Mouse (Mus musculus): ENCODE data around the gene Asgr1. TPM values are rescaled to one million over a fixed set of nuclear protein-coding genes. Genes with fewer than 3 reads are reported as not detected.
"Not testable (repeated sequence)": the region's sequence is repeated elsewhere in the genome, so short reads cannot be mapped to it uniquely, and the experiment has no call there.

Gene Asgr1
- not detected for total RNA-seq (2021)
- long read RNA-seq, experiment 1 = 0 reads
- long read RNA-seq, experiment 2 = 0 reads

- DNase-seq = no peak
Measured at GRCm38 (mm10) chr11:70053898-70054570, at the start of gene Asgr1. TSS of gene Asgr1 (plus strand) at chr11:70054085.

DNA sequence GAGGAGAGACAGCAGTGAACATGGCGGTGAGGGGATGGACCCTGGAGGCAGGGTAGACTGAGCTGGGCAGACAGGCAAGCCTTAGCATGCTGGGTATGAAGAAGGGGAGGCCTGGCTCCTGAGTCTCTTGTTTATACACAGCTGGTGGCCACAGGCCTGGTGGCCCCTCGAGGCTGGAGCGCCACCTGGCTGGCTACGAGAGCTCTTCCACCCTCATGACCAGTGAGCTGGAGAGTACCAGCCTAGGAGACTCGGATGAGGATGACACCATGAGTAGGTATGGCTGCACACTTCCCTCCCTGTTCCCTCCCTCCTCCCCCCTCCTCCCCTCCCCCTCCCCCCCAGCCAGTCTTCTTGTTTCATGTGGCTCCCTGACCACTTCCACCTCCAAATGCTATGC is 48.4 kb upstream of the Asgr1 start:
- no peak for DNase-seq

DNA sequence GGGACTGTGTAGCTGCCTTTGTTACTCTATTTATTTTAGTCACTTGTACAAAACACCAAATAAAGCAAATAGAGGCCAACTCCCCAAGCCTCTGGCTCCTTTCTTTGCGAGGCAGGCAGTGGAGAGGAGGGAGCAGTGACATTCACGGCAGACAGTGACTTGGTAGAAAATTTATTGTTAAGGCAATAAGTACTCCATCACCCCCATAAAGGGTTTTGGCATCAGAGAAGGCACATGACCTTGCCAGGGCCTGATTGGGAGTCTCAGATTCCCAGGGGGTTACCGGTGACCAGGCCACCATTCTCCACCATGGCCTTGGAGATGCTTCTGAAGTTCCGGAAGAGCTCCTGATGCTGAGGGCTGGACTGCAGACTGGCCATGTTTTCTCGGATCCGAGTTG is 43.9 kb upstream of the Asgr1 start:
- no peak for DNase-seq

- no peak for DNase-seq
Measured at GRCm38 (mm10) chr11:70010548-70010947, 43.3 kb upstream of the Asgr1 start.

GRCm38 (mm10) chr11:70010961-70011360 is 42.9 kb upstream of the Asgr1 start:
- no peak for DNase-seq

GRCm38 (mm10) chr11:70012931-70013330 is 41.0 kb upstream of the Asgr1 start:
- no peak for DNase-seq

DNA sequence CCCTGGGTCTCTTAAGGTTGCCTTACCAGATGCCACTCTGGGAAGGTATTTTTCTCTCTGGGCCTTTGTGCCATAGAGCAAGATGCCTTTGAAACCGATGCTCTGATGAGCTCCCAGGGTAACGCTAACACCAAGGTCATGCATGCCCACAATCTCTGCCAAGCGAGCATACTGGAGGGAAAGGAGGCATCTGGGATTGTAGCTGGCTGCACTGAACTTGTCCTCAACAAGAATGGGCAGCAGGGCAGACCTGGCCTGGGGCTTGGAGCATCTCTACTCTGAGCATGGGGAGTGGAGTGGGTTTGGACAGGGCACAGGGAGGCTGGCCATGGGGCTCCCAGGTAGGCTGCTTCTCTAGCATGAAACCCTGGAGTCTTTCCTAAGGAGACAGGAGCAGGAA is 40.5 kb upstream of the Asgr1 start:
- no peak for DNase-seq

DNA sequence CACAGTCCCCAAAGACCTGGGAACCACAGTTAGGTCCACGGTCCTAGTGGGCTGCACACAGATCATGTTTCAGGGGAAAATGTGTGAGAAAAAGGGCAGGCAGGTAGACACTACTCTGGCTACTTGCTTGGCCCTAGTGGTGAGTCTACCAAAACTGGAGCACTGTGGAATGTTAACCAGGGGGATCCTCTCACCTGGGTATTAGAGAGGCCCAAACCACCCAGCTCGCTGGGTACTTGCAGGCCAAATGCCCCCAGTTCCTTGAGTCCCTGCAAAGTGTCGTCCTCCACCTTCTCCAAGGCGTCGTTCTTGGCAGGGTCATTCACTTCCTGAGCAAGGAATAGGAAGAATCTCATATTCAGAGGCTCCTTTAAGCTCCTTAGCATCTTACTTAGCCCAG is 39.8 kb upstream of the Asgr1 start:
- no peak for DNase-seq

GRCm38 (mm10) chr11:70014880-70015558 is 38.9 kb upstream of the Asgr1 start, which contains the start of gene Acadvl:
TSS of gene Acadvl (minus strand) at chr11:70015411.
- peak; percentile 94 to 95 for DNase-seq

GRCm38 (mm10) chr11:70015677-70016076 is 38.2 kb upstream of the Asgr1 start:
- no peak for DNase-seq

DNA sequence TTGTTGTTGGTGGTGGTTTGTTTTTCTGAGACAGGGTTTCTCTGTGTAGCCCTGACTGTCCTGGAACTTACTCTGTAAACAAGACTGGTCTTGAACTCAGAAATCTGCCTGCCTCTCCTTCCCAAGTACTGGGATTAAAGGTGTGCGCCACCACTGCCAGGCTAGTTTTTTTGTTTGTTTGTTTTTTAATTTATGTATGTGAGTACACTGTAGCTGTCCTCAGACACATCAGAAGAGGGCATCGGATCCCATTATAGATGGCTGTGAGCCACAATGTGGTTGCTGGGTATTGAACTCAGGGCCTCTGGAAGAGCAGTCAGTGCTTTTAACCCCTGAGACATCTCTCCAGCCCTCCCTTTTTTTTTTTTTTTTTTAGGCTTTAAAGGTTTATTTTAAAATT is 37.7 kb upstream of the Asgr1 start:
- not testable (repeated sequence) for DNase-seq

- no peak for DNase-seq
Measured at GRCm38 (mm10) chr11:70016669-70017068, 37.2 kb upstream of the Asgr1 start, which contains the start of gene Dlg4. TSS of gene Dlg4 (plus strand) at chr11:70016942.

DNA sequence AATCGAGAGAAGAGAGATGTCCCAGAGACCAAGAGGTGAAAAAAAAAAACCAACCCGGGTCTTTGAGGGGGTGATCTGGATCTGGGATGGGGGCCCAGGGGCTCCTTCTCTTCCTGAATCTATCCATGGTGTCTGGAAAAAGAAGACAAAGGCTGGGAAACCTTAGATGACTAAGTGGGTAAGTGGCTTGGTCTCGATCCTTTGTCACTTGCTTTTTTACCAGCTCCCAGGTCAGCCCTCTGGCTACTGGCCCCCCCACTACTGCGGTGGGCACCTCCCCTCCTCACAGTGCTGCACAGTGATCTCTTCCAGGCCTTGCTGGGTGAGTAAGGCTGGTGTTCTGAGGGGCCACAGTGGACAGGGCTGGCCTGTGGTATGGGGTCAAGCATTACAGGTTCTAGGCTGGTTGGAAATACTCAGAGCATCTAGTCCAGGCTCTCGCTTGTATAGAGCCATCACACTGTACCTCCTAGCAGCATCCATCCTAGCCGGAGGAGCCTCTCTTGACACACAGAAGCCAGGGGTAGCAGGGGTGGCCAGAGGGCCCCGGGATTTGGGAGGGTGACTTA is 36.6 kb upstream of the Asgr1 start:
- DNase-seq = no peak

DNA sequence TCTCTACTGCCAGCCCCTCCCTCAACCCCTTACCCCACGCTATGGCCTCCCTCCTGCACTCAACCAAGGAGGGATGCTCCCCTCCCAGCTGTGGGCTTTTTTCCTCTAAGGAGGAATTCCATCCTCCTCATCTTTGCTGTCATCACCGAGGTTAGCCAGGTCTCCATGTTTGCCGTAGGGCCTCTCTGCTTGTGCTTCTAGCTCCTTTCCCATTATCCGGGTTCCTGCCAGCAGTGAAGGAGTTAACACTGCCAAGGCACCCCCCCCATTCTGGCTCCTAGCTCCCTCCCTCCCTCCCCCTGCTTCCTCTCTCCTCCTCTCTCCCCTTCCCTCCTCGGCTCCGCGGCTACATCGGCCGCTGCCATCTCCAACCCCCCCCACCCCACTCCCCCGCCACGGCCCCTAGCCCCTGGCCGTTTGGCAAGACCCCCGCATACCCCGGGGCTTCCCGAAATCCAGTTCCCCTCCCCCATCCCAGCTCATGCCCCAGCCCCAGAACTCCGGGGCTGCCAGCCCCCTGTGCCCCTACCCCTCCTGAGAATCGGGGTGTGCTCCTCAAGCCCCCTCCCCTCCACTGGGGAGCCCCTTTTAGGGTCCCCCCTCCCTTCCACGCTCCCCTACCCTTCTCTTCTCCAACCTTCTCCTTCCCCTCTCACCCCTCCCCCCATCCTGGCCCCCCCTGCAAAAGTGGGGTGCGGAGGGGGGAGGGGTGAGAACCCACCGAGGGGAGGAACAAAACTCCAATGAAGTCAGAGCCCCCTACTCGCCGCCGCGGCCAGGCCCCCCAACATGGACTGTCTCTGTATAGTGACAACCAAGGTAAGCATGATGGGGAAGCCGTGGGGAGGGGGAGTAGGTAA is 35.5 kb upstream of the Asgr1 start:
- DNase-seq = peak; percentile 42 to 62

DNA sequence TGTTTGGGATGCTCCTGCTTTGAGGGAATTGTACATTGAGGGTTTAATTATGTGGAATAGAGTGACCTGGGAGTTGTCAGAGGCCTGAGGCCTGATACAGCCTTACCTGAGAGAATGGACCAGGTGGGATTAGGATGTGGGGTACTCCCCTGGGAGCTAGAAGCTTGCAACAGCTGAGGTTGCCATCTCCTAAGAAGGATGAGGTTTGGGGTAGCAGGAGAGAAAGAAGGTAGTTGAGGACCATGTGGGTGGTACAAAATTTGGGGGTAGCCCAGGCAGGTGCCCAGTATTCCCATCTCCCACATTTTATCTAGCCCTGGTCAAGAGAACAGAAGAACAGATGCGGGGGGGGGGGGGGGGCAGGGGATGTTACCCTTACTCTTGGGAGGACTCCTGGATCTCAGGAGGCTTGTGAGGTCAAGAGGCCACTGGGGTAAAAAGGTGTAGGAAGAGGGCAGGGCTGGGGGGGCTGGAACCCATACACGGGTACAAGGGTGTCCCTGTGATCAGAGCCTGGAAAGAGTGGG is 34.3 kb upstream of the Asgr1 start:
- no peak for DNase-seq

- DNase-seq = peak in 1 of 2 experiments; percentile 29
Measured at GRCm38 (mm10) chr11:70020022-70020631, 33.8 kb upstream of the Asgr1 start.

GRCm38 (mm10) chr11:70020731-70021263 is 33.1 kb upstream of the Asgr1 start:
- peak; percentile 85 to 88 for DNase-seq

DNA sequence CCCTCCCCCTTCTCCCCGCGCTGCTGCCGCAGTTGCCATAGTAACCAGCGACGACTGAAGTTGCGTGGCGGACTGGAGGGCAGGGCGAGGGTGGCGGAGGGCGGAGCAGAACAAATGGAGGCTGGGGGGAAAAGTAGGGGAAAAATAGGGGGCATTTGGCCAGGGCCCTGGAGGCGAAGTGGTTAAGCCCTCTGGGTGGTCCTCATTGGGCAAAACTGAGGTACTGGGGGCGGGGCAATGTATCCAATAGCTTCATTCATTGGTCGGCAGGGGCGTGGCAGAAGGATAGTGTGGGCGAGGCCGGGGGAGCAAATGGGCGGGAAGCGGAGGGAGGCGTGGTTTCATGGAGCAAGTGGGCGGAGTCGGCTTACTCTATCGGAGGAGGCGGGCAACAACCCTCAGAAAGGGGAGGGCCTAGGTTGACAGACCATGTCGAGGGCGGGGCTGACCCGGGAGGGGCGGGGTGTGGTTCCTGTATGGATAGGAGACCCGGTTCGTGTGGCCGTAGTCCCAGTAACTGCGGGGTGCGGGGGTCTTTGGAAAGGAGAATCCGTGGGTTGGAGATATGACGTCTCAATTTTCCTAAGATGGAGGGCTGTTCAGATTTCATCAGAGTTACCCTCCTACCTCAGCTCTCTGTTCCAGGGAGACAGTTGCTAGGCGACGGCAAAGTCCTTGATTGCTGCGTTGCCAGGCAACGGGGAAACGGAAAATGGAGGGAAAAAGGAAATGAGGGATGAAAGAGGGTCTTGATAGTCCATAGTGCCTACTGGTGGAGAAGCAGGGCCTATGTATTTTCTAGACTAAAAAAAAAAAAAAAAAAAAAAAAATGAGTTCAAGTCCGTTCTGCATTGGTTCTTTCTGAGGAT is 32.4 kb upstream of the Asgr1 start:
- peak; percentile 94 to 95 for DNase-seq

GRCm38 (mm10) chr11:70023481-70024150 is 30.3 kb upstream of the Asgr1 start:
- DNase-seq = no peak

- no peak for DNase-seq
Measured at GRCm38 (mm10) chr11:70024151-70024514, 29.8 kb upstream of the Asgr1 start.

All from heart, adult 18-20 months (tissue).